Mouse (Mus musculus): Measurements from ENCODE around the gene Iqcm.
"Not testable (repeated sequence)": the region's sequence is repeated elsewhere in the genome, so short reads cannot be mapped to it uniquely, and the experiment has no call there.

Iqcm gene

GRCm38 (mm10) chr8:75448394-75448793 is at the start of gene Iqcm:
Gene Iqcm (plus strand): TSS chr8:75448694.
- DNase-seq, result no peak

GRCm38 (mm10) chr8:75406489-75406888 is 42.0 kb upstream of the Iqcm start, which contains the start of gene Gm10358:
Gene Gm10358 (minus strand): TSS chr8:75406589.
- no peak for DNase-seq

GRCm38 (mm10) chr8:75415696-75416095 is 32.8 kb upstream of the Iqcm start:
- DNase-seq, result not testable (repeated sequence)

- DNase-seq, result no peak
Observed at GRCm38 (mm10) chr8:75476756-75477155, 28.3 kb downstream of the Iqcm start.

GRCm38 (mm10) chr8:75489035-75489678 is 40.7 kb downstream of the Iqcm start:
- DNase-seq, result no peak

- no peak for DNase-seq
Observed at GRCm38 (mm10) chr8:75509299-75509698, 60.8 kb downstream of the Iqcm start.

GRCm38 (mm10) chr8:75513786-75514185 is 65.3 kb downstream of the Iqcm start:
- DNase-seq, result no peak

GRCm38 (mm10) chr8:75549284-75549683 is 100.8 kb downstream of the Iqcm start:
- DNase-seq, result no peak

- DNase-seq, result no peak
Observed at GRCm38 (mm10) chr8:75596281-75596680, 147.8 kb downstream of the Iqcm start.

GRCm38 (mm10) chr8:75642958-75643357 is 194.5 kb downstream of the Iqcm start:
- no peak for DNase-seq

GRCm38 (mm10) chr8:75659287-75659686 is 210.8 kb downstream of the Iqcm start:
- no peak for DNase-seq

GRCm38 (mm10) chr8:75746561-75746960 is 298.1 kb downstream of the Iqcm start:
- no peak for DNase-seq

- no peak for DNase-seq
Observed at GRCm38 (mm10) chr8:75755596-75755995, 307.1 kb downstream of the Iqcm start.

- no peak for DNase-seq
Observed at GRCm38 (mm10) chr8:75828468-75829132, 380.1 kb downstream of the Iqcm start.

- DNase-seq, result no peak
Observed at GRCm38 (mm10) chr8:75835245-75835644, 386.8 kb downstream of the Iqcm start.

- DNase-seq, result no peak
Observed at GRCm38 (mm10) chr8:75917603-75918344, 469.3 kb downstream of the Iqcm start.

- no peak for DNase-seq
Observed at GRCm38 (mm10) chr8:75949166-75949565, 500.7 kb downstream of the Iqcm start.

- DNase-seq, result no peak
Observed at GRCm38 (mm10) chr8:75956016-75956415, 507.5 kb downstream of the Iqcm start.

GRCm38 (mm10) chr8:76018501-76018900 is 570.0 kb downstream of the Iqcm start:
- DNase-seq, result no peak
